Mouse (Mus musculus) heart, postnatal 36 days (tissue): ENCODE results near the gene St6galnac3. TPM values are rescaled to one million over a fixed set of nuclear protein-coding genes. Genes with fewer than 3 reads are reported as not detected.
"Not testable (repeated sequence)": the region's sequence is repeated elsewhere in the genome, so short reads cannot be mapped to it uniquely, and the experiment has no call there.

Source experiments
- DNase-seq, 2 experiments: peaks; one replicate each; pipeline ENCODE4 v3.0.0; 2021 to 2022
- intact Hi-C: fragments of 180-260 bp; cut with DNase I; formaldehyde crosslinking; loops from one replicate; pipeline ENCODE4 v1.15.1; 2025
- total RNA-seq, 2 experiments: library from RNA; stranded (reverse); gene quantifications; 2 replicates each; pipeline ENCODE4 v1.2.3; 2021

Gene St6galnac3
- total RNA-seq, 2 experiments from 2014 or later = 4.1 to 6.6 TPM

DNA sequence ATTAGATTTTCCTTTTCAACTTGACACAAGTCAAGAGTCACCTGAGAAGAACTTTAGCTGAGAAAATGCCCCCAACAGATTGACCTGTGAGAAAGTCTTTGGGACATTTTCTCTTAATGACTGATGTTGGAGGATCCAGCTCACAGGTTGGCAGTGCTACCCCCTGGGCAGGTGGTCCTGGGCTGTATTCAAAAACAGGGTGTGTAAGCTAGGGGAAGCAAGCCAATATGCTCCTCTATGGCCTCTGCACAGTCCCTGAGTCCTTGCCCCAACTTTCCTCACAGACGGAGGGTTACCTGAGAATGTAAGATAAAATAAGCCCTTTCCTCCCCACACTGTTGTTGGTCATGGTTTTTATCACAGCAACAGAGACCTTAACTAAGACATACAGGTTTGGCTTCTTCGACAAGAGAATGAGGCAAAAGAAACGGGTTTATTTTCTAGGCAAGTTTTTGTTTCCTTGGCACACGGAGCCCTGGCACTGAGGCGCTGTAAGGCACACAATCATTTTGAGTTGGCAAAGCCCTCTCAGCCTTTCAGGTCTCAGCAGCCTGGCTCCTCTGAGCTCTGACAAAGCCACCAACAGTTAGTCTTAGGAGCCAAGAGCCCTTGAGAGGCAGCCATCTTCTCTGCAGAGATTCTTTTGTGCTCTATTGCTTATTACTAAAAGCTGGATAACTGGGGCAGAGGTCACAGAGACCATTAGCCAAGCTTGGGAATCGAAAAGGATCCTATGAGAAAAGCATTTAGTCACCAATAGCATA, 292.7 kb downstream of the St6galnac3 start:
- intact Hi-C loops = no loop called here
- no peak for DNase-seq

DNA sequence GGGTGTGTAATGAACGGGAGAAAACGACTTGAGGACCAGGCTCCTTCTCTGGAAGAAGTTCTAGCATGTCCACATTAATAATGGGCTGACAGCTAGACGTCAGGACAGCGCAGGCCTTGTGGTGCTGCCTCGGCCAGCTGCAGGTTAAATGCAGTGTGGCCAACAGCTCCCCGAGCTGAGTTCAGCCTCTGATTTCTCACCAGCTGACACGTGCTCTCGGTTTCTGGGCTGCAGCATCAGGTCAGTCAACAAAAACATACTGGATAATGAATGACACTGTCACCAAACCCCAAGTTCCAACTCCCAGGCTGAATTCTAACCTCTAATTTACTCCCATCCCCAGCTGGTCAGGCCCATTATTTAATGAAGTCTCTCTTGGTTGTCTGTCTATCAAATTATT, 295.1 kb downstream of the St6galnac3 start:
- no peak for DNase-seq
- intact Hi-C loops = no loop called here

DNA sequence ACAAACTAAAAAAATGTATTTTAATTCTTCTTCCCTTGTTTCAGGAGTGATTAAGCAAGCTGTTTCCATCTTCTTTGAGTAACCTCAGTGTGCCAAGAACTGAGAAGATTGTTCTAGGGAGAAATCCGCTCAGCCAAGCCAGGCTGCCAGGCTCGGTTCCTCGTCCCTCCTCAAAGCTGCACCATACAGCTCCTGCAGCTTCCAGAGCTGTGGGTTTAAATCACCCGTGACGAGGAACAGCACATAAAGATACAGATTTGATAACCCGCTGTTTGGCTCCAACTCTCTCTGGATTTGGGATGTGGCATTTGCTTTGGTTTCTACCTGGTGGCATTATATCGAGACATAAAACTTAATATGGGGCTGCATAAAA, 303.1 kb downstream of the St6galnac3 start:
- DNase-seq = no peak
- intact Hi-C loops = no loop called here

DNA sequence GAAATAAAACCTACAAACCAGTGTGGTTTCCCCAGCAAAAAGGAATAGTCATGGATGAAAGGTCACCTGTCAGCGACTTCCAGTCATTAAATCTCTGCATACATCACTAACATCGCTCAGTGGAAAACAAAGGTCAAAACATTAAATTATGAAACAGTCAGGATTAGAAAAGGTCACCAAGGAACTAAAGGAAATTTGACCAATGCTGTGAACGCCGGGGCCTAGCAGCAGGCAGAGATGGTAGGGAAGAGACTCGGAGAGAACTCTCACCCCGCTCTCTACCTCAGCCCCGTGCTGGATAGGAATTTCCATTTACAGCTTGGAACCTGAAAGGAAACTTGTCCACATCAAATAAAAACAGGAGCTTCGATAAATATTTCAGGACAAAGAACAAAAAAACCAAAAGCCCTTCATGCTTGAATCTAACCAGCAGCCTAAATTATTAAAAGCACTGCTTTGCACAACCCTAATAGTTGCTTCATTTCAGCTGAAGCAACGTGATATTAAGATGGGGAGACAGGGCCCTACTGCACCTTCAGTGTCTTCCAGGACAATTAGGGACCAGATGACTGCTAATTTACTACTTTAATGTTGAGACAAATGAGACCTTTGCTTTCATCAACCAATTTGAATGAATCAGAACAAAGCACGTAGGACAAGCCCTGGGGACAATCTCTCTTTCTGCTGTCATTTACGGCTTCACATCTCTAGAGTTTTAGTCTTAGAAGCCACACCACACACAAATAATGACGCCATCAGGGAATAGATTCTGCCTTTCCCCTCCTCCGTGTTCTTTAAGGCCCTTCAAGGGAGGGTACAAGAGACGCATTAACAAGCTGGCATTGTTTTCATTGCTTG, 303.7 kb downstream of the St6galnac3 start:
- DNase-seq = no peak
- intact Hi-C loops = no loop called here

DNA sequence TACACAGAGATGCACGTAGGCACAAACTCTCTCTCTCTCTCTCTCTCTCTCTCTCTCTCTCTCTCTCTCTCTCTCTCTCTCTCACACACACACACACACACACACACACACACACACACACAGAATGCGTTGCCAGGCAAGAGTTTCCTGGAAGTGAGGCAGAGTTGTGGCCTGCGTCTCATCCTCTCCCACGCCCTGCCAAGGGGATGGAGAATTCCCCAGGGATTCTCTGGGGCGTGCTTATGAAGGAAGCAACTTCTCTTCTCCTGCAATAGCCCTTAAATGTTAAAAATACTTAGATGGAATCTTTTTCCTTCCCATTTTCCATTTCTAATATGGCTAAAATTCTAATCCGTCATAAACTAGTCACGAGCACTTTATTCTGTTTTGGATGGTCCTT, 305.6 kb downstream of the St6galnac3 start:
- DNase-seq = no peak
- intact Hi-C loops = no loop called here

DNA sequence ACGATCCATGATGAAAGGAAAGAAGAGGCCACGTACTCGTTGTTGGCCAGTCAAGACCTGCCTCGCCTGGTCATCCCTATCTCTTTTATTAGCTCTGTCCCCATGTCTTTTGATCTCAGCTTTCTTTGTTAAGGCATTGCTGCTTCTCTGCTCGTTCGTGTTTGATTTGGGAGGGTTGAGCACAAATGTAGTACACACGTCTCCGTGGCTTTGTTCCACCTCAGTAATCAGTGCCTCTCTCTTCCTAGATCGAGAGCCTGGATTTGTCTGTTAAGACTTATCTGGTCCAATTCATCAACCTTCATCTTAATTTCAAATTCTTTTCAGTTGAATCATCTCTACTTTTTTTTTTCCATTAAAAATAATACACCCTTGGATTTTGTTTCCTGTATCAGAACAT, 308.0 kb downstream of the St6galnac3 start:
- intact Hi-C loops = no loop called here
- no peak for DNase-seq

DNA sequence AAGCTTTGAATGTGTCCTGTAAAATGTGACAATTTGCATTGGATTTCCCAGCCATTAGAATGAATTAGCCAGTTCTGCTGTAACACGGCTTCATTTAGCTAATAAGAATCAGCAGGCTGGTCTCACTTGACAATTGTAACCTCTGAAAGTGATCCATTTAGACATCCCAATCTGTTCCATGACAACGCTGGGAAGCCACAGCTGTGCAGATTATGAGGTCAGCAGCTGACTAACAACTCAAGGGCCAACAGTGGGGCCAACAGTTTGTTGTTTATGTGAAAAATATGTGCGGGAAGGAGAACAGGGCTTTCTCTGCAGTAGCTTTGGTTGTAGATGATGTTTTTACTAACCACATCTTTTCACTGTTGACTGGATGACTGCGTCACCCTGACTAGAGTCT, 308.6 kb downstream of the St6galnac3 start:
- intact Hi-C loops = no loop called here
- no peak for DNase-seq

DNA sequence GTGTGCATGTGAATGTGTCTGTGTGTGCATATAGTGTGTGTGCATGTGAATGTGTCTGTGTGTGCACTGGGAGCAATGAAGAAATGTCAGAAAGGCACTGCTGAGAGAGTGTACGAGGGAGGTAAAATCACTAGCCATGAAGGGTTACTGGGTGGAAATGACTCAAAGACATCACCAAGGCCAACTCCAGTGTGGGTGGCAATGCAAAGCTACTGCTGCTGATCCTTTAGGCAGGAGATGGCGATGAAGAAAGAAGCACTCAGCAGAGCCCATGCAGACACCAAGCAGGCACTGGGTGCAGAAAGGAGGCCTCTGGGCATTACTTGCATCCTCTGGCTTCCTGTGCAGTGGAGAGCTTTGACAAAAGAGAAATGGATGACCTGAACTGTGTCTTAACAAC, 310.8 kb downstream of the St6galnac3 start:
- no peak for DNase-seq
- intact Hi-C loops = no loop called here

DNA sequence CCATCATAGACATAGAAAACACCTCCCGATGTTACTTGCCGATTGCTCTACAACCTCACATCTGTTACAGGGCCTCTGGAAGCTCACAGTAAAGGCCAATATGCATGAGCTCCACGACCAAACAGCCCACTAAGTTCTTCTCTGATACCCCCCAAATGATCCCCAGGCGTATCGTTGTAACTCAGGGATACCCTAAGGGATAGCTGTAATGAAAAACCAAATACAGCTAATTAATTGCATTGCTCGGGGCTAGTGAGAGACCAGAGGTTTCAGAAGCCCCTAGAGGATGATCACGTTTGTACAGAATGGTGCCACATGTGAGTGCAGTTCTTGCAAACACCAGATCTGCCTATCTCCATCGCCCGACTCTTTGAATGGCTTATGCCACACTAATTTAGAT, 315.7 kb downstream of the St6galnac3 start:
- intact Hi-C loops = no loop called here
- DNase-seq = no peak

DNA sequence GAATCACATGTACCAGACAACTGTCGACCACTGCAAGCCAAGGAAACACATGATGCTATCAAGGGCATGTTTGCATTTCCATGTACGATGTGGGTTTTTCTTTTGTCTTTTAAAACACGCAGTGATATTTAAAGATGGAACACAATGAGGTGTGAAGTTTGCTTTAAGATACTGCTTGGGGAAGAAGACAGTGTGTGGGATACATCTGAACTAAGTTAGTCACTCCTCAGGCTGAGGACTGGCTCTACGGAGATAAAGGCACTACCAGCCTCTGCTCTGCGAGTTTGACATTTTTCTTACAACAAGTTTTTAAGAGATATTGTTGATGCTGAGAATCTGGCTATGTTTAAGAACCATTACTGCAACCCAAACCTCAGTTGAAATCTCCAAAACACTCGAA, 316.6 kb downstream of the St6galnac3 start:
- no peak for DNase-seq
- intact Hi-C loops = no loop called here

DNA sequence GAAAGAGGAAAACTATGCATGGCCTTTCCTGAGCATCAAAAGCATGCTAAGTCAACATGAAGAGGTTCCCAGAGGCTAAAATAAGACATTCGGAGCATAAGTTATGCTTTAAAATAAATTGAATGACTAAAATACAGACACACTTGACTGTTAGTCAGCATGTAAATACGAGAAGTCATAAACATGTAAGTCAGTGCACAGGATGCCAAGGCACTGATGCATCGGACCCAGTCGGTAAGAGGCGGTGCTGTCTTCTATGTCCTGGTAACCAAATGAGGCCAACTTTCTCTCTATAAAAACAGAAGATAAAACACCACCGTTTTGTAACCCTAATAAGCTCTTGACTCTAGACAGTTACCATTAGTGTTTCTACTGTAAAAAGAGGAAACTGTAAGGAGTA, 317.3 kb downstream of the St6galnac3 start:
- DNase-seq = no peak
- intact Hi-C loops = no loop called here

DNA sequence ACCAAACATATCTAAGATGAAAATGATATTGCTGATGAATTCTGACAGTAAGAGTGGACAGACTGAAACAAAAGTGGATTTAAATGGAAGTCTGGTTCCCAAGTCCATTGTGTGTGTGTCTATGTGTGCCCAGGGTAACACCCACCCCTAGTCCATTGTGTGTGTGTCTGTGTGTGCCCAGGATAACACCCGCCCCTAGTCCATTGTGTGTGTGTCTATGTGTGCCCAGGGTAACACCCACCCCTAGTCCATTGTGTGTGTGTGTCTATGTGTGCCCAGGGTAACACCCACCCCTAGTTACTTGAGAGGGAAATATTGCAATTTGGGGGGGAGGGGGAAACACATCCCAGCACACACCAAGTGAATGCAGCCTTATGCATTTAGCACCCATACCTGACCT, 318.1 kb downstream of the St6galnac3 start:
- intact Hi-C loops = no loop called here
- DNase-seq = no peak

DNA sequence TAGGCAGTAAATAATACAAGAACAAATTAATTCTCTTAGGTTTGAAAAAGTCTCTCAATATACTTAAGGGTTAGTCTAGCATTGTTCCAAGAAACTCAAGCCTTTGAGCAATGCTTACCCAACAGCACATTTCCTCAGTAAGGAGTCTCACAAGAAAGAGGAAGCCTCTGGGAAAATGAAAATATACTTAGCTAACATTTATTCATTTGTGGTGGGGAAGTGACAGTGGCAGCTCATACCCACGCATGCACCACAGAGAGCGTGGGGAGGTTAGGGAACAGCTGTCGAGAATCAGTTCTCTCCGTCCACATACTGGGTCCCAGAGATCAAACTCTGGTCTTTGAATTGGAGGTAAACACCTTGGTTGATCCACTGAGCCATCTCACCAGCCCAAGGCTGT, 318.8 kb downstream of the St6galnac3 start:
- intact Hi-C loops = no loop called here
- no peak for DNase-seq

DNA sequence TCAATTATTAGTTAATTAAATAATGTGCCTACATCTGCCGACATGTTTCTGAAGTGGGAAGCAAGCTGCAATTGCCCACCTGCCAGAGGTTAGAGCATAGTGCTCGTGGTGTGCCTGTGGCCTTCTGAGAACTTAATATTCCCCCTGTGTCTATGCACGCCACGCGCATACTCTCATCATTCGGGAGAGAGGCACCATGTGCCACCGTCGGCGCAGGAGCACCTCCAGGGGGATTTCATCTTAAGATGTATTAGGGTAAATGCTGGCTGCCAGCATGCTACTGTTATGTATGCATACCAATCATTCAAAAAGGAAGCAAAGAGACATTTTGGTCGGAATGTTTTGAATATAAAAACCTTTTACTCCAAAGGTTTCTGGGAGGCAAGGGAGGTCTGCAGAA, 319.3 kb downstream of the St6galnac3 start:
- DNase-seq = no peak
- intact Hi-C loops = no loop called here

DNA sequence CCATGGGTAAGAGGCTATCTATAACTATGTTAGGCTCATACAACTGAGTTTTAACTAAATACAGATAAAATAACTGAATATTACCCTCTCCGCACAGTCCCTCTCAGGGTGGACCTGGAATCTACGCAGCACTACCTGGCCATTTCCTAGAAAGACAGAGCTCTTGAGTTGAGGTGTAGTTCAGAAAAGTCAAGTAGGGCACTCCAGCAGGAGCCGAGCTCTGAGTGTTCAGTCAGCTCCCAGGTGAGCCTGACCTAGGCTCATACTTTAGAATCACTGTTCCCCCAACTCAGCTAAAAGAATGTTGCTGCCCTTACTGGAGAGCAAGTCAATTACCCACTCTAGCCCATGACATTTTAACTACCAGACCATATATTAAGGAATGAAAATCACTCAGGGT, 324.7 kb downstream of the St6galnac3 start:
- intact Hi-C loops = no loop called here
- DNase-seq = no peak

DNA sequence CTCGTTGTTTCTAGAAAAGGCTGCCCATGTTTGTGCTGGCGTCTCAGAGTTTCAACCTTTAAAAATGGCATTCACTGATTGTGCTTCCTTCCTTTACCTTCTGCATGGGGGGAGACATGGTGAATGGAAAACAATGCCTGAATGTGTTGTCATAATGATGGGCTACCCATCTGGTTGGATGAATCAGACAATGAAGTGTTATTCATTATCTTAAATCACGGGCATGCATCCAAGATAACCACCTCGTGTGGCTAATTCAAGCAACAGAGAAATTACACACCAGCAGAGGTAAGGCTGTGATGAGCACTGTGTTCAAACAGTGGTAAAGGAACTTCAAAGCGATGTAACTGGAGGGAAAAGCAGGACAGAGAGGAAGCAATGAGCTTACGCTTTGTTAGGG, 325.4 kb downstream of the St6galnac3 start:
- intact Hi-C loops = no loop called here
- no peak for DNase-seq

DNA sequence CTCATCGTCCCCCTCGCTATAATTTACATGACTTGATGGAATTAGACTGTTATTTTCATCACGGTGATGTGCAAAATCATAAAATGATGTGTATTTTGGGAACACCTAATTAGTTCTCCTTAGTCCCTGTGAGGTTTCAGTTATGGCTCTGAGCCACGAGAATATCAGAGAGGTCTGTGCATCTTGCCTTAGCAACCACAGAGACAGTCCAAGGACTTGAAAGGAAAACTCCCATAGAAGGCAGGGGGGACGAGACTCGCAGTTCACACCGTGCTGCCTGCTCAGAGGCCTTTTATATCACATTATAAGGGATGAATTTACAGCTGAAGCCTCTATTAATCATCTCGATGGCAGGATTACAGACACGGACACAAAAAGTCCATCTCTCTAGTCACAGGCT, 327.2 kb downstream of the St6galnac3 start:
- intact Hi-C loops = no loop called here
- no peak for DNase-seq

DNA sequence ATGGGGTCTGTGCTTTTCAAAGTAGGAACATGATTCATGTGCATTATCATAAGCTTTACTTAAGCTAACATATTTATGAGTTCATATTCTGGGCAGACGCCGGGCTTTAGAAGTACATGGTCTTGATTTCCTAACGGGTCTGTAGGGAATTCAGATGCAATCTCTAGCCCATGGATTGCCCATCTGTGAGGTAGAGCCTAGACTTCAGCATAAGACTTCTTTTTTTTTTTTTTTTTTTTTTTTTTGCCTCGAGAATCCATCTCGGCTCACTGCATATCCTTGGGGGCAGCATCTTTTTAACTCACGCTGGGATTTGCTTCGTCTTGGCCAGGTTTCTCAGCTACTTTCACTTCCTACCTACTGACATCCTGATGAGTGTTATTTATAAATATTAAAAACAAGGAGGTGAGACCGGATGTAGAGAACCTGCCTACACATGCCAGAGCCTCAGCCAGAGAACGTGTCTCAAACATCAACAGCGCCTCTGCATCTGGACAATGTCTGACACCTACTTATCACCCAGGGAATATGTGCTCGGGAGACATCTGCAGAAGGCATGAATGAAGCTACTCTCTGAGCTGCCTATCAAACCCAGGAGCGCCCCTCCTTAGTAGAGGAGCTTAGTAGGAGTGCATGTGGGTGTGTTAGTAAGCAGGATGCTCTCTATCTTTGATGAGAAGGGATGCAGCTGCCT, 328.5 kb downstream of the St6galnac3 start:
- intact Hi-C loops = no loop called here
- no peak for DNase-seq

DNA sequence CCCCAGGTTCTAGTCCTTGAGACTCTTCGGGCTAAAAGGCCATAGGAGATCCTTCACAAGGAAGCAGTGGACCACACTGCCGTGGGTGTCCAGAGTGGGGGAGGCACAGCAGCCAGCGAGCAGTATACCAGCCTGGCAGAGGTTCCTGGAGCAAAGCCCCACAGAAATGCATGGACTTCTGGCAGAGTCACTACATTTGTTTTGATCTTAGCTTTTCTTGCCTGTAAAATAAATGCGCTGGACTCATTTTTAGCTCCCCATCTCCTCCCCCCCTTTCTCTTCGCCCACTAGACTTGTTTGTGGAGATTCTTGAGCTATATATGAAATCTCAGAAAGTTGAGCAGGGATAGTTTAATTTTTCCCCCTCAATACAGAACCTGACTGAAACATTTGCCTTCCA, 329.6 kb downstream of the St6galnac3 start:
- intact Hi-C loops = no loop called here
- DNase-seq = no peak

DNA sequence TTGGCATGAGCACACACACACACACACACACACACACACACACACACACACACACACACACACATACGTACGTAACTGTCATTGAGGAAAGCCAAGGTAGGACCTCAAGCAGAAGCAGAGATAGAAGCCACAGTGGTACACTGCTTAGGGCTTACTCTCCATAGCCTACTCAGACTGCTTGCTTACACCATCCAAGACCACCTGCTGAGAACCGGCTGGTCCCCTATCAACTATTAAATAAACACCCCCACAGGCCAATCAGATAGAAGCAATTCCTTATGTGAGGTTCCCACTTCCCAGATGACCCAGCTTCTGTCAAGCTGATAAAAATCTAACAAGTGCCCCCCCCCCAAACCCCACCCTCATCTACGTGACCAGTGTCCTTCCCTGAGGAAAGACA, 330.2 kb downstream of the St6galnac3 start:
- intact Hi-C loops = no loop called here

DNA sequence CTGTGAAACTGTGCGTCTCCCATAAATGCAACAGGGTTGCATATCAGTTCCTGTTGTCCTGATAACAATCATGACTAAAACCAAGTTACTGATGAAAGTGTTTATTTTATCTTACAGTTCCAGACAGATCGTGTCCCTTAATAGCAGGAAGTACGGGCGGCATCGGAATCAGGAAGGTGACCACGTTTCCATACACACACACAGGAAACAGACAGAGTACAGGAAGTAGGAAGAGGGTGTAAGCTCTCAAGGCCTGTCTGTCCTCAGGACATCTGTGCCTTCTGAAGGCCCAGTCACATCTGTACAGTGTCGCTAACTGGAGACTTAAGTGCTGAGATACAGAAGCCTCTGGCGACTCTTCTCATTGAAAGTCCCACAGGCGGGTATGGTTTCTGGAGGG, 330.8 kb downstream of the St6galnac3 start:
- DNase-seq = no peak
- intact Hi-C loops = no loop called here

More for the DNA sequence above, 330.2 kb downstream of the St6galnac3 start:
- no peak for DNase-seq

DNA sequence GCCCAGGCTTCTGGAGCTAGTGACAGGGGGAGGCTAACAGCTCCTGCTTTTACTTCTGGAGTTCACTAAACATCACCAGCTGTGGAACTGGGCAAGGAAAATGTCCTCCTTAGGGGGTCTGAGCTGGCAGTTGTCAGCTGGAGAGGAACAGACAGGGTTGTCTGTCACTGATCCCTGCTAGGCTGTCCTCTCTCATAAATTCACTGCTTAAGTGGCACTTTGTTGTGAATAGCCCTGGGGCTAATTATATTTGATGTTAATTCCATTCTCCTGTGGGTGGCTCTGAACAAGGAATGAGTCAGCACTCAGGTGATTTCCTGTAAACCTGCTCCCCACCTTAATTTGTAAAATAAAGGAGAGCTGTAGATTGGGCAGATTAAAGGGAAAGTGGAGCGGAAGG, 333.5 kb downstream of the St6galnac3 start:
- DNase-seq, intact Hi-C loops: not testable (repeated sequence)
